Mouse (Mus musculus) forebrain, embryonic 14.5 days (tissue): Measurements from ENCODE around the gene Mdp1. TPM values are rescaled to one million over a fixed set of nuclear protein-coding genes. Genes with fewer than 3 reads are reported as not detected.

Source experiments
- ATAC-seq: fragments of 200-750 bp; cut with Nextera tagmentation; 2 replicates; pipeline ENCODE4 v1.8.0; 2017; ENCODE audit warnings: mild to moderate bottlenecking, moderate library complexity
- DNase-seq: peaks from one replicate; pipeline ENCODE4 v3.0.0-alpha.2; 2015; ENCODE audit warnings: low spot score
- H3K27ac ChIP-seq: fragments of 300-500 bp; sonication (generic); 2 replicates; pipeline ENCODE4 v1.5.1; 2014; ENCODE audit warnings: low read depth, mild to moderate bottlenecking, control low read depth, low read length, moderate library complexity
- H3K27me3 ChIP-seq: fragments of 300-500 bp; sonication (generic); replicated peaks from 2 replicates; pipeline ENCODE4 v1.6.1; 2014; ENCODE audit warnings: low read length, control low read depth, mixed read lengths; ENCODE audit not compliant: control insufficient read depth, insufficient read depth
- H3K36me3 ChIP-seq: fragments of 300-500 bp; sonication (generic); 2 replicates; pipeline ENCODE4 v1.6.1; 2014; ENCODE audit warnings: low read length, control low read depth; ENCODE audit not compliant: control insufficient read depth, insufficient read depth
- H3K4me1 ChIP-seq: fragments of 300-500 bp; sonication (generic); 2 replicates; pipeline ENCODE4 v1.6.1; 2014; ENCODE audit warnings: antibody characterized with exemption, low read length, control low read depth; ENCODE audit not compliant: control insufficient read depth, insufficient read depth
- H3K4me2 ChIP-seq: fragments of 300-500 bp; sonication (generic); 2 replicates; pipeline ENCODE4 v1.6.1; 2014; ENCODE audit warnings: mild to moderate bottlenecking, control low read depth, low read length
- H3K4me3 ChIP-seq: fragments of 300-500 bp; sonication (generic); 2 replicates; pipeline ENCODE4 v1.5.1; 2014; ENCODE audit warnings: low read depth, low read length, control low read depth
- H3K9ac ChIP-seq: fragments of 300-500 bp; sonication (generic); 2 replicates; pipeline ENCODE4 v1.6.1; 2014; ENCODE audit warnings: mild to moderate bottlenecking, low read length, control low read depth, moderate library complexity
- H3K9me3 ChIP-seq: fragments of 300-500 bp; sonication (generic); replicated peaks from 2 replicates; pipeline ENCODE4 v1.6.1; 2016; ENCODE audit warnings: low read length, control low read depth, mixed read lengths; ENCODE audit not compliant: control insufficient read depth
- WGBS: fragments of 180-500 bp; shearing (Covaris S2); extraction: QIAGEN DNeasy Blood & Tissue Kit; methylation state at CpG from one replicate; pipeline ENCODE4 v1.1.7; 2014; 5-methylcytosine and 5-hydroxymethylcytosine counted together
- polyA plus RNA-seq: library from polyadenylated mRNA; unstranded; fragments of >200 nt; fragmentation: Nextera tagmentation; extraction: Ambion mirVana; gene quantifications from 2 replicates; pipeline ENCODE4 v1.2.1, GENCODE M21; 2014

Mdp1 gene
- polyA plus RNA-seq, 1 experiment from 2014 or later: 64.4 TPM

DNA sequence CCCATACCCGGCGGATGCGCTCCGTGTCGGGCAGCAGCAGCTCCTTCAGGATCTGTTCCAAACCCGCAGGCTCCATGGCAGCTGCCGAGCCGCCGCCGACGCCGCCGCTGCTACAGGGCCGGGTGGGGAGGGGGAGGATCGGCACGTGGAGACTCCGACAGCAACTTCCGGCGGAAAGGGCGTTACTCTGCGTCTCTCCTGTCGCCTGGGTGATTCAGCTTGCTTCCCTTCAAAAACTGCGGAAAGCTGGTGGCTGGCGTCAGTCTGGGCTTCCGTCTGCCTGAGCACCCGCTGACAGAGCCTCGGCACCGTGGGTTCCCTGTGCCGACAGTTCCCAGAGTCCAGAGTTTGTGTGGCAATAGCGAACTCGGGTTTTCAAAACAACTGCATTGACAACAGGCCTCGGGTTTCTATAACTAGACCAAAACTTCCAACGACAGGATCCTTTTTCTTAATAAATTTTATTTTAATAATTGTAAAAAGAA, 24.7 kb downstream of the Mdp1 start, which contains the start of gene Ipo4:
Gene Ipo4 (minus strand): TSS at position 435 of the 485 bp plus-strand sequence.
- ATAC-seq (peak; percentile 93), DNase-seq (peak; percentile 96)
- H3K27me3 ChIP-seq: no peaks in the 10 kb centered on the region
- H3K4me2 ChIP-seq: peak within 1 kb of the TSS; percentile 86
- H3K9me3 ChIP-seq: no peaks in the 10 kb centered on the region
- H3K4me3 ChIP-seq: peak within 1 kb of the TSS; percentile 58
- peaks cover 81% of the 10 kb centered on the region for H3K36me3 ChIP-seq
- H3K4me1 ChIP-seq: peaks cover 5% of the 10 kb centered on the region; the same call in 1 of the 2 replicates
- H3K27ac ChIP-seq: peak within 1 kb of the TSS; percentile 77
- WGBS: 2% methylated on average over 33 of the region's 33 CpGs
- H3K9ac ChIP-seq: peak within 1 kb of the TSS; percentile 70

DNA sequence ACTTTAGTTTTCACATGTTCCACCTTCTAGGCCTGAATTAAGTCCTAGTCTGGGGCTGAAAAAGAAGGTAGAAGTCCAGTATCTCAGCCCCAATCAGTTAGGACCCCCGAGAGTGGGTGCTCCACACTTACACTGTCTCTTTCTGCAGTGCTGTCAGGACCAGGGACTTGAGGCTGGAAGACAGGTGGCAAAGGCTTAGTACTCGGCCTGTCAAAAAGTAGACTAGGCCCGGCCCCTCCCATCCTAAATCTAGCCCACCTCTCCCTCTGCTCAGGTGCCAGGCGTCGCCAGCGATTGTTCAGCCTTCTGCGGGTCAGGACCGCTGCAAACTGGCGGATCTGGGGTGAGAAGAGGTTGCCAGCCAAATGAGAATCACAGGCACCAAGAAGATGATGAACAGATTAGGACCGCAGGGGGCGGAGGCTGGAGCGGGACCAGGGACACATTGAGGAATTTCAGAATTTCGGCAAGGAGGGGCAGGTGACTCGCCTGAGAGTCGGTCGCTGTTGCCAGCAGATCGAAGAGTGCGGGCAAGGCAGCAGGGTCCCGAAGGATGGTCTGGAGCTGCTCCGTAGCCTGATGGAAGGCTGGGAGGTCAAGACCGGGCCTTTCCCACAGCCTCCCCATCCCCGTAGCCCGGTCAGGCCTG, 25.3 kb downstream of the Mdp1 start:
- ATAC-seq: peak; percentile 32; the same call in 1 of the 2 replicates
- Histone ChIP-seq H3K9ac (peak overlapping the region; percentile 70), H3K36me3 (peaks cover 82% of the 10 kb centered on the region), H3K9me3 (no peaks in the 10 kb centered on the region), H3K4me2 (peak overlapping the region; percentile 86), H3K4me3 (peak overlapping the region; percentile 58), H3K27me3 (no peaks in the 10 kb centered on the region), H3K4me1 (peaks cover 5% of the 10 kb centered on the region; the same call in 1 of the 2 replicates), H3K27ac (peak overlapping the region; percentile 77)
- WGBS: 4% methylated on average over 23 of the region's 23 CpGs
- DNase-seq: peak; percentile 37

DNA sequence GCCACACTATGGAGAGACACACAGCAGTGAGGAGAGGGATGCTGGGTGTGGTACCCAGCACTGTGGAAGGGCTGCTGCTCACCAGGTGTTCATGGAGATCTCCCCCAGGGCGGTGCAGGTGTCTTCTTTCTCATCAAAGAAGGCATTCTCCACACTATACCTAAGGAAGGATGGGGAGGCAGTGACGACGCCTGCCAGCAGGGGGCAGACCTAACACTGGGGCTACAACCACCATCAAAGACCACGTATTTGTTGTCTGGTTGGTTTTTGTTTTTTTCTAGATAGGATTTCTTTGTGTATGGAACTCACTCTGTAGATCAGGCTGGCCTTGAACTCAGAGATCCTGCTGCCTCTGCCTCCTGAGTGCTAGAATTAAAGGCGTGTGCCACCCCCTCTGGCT, 31.0 kb downstream of the Mdp1 start:
- Histone ChIP-seq H3K9ac (no peak overlapping the region), H3K4me1 (no peaks in the 10 kb centered on the region), H3K27ac (no peak overlapping the region), H3K4me3 (no peak overlapping the region), H3K27me3 (no peaks in the 10 kb centered on the region), H3K9me3 (no peaks in the 10 kb centered on the region), H3K4me2 (no peak overlapping the region), H3K36me3 (peaks cover 97% of the 10 kb centered on the region)
- no peak for ATAC-seq
- WGBS: 62% methylated on average over 5 of the region's 5 CpGs
- DNase-seq: no peak

DNA sequence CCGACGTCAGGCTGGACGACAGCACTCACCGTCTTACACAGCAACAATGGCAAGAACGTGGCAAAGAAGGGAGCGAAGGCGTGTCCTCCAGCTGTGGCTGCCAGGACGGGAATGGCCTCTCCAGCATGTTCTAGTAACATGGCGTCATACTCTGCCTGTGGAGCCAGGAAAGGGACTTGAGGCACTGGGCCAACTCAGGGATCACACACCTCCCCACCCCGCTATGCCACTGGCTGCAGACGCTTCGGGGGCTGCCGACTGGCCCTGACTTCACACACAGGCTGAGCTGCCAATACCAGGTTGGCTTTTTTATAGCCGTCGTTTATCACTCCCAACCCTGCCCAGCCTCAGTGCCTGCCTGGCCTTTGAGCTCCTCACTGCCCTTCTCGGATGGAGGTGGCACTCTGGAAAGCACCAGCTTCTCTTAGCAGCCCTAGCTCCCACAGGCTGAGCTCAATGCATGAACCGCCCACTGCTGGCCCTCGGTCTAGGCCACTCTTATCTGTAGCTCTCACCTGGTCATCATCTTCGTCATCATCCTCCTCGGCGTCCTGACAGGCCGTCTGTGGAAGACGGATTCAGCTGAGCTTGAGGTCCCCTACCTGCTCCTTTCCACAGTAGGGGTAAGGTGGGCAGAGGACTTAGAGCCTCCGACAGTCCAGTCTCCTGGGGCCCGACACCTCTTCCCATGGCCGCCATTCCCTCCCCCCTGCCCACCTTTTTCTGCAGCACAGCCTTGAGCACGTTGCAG, 32.1 kb downstream of the Mdp1 start:
- Histone ChIP-seq H3K36me3 (peaks cover 94% of the 10 kb centered on the region), H3K27ac (no peak overlapping the region), H3K9ac (no peak overlapping the region), H3K4me2 (no peak overlapping the region), H3K4me3 (no peak overlapping the region), H3K27me3 (no peaks in the 10 kb centered on the region), H3K9me3 (no peaks in the 10 kb centered on the region), H3K4me1 (no peaks in the 10 kb centered on the region)
- 92% methylated on average over 27 of the region's 27 CpGs for WGBS
- no peak for DNase-seq
- ATAC-seq: no peak

DNA sequence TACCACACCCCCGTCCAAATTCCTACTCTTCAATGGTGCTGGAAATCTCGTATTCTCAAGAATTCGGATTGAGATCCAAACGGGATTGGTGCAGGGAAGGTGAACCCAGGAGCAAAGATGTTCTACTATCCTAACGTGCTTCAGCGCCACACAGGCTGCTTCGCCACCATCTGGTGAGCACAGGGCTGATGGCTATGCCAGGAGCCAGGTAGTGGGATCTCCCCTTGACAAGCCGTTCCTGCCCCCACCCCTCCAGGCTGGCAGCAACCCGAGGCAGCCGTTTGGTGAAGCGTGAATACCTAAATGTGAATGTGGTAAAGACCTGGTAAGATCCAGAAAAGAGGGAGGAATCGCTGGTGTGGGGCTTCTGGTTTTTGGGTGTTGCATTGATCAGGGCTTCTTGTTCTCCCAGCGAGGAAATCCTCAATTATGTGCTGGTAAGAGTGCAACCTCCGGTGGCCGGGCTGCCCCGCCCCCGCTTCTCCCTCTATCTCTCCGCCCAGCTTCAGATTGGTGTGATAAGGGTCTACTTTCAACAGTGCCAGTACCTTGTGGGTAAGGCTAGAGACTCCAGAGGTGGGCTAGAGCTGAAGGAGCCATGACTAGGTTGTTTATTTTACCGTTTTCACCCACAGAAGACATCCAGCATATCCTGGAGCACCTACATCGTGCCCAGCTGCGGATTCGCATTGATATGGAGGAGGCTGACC, 41.7 kb downstream of the Mdp1 start:
- H3K4me2 ChIP-seq: peak overlapping the region; percentile 31
- 55% methylated on average over 22 of the region's 22 CpGs for WGBS
- peak; percentile 54; the same call in 1 of the 2 replicates for ATAC-seq
- peak overlapping the region; percentile 17; the same call in 1 of the 2 replicates for H3K9ac ChIP-seq
- peak overlapping the region; percentile 13; the same call in 1 of the 2 replicates for H3K4me3 ChIP-seq
- H3K27me3 ChIP-seq: no peaks in the 10 kb centered on the region
- H3K27ac ChIP-seq: 0 out of 2 replicates have a peak overlapping the region, but pooled peaks have one; percentile 14
- H3K9me3 ChIP-seq: no peaks in the 10 kb centered on the region
- no peak for DNase-seq
- 0 out of 2 replicates have a peak, but pooled peaks cover under 1% of the 10 kb centered on the region for H3K36me3 ChIP-seq
- no peaks in the 10 kb centered on the region for H3K4me1 ChIP-seq

DNA sequence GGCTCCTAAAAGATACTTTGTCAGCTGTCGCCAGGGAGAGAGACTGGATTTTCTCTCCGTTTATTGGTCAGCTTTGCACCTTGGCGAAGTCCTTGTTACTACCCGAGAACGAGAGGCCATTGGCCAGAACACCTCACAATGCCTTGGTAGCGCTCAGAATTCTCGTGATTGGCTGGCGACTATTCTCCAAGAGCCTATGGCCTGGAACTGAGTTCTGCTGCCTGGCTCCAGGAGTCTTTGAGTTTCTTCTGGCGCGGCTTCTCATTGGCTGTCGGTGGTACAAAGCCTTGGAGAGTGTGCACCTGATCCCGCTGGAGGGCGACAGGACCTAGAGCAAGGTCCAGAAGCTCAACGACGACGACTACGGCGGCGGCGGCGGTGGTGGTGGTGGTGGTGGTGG, 42.5 kb downstream of the Mdp1 start, which contains the start of gene Rec8:
Gene Rec8 (plus strand): TSS at position 216 of the 400 bp plus-strand sequence.
- WGBS: 25% methylated on average over 21 of the region's 21 CpGs
- Histone ChIP-seq H3K4me2 (peak within 1 kb of the TSS; percentile 31), H3K27me3 (no peaks in the 10 kb centered on the region), H3K9ac (peak within 1 kb of the TSS; percentile 17; the same call in 1 of the 2 replicates), H3K36me3 (no peaks in the 10 kb centered on the region), H3K9me3 (no peaks in the 10 kb centered on the region), H3K4me3 (peak within 1 kb of the TSS; percentile 13; the same call in 1 of the 2 replicates), H3K27ac (0 out of 2 replicates have a peak within 1 kb of the TSS, but pooled peaks have one; percentile 14), H3K4me1 (no peaks in the 10 kb centered on the region)
- ATAC-seq: peak; percentile 62
- DNase-seq: peak; percentile 61

DNA sequence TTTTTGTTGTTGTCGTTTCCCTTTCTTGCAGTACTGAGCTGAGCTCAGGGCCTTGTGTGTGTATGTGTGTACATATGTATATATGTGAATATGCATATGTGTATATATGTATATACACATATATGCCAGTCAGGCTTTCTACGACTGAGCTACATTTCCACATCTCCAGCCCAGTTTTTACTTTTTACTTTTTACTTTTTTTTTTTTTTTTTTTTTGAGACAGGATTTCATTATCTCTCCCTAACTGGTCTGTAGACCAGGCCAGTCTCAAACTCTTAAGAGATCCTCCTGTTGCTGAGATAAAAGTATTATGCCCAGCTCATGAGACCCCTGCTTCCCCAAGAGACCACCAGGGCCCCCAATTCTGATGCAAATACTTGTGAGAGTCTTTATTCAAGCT, 43.5 kb downstream of the Mdp1 start:
- no peak overlapping the region for H3K4me2 ChIP-seq
- ATAC-seq (no peak), DNase-seq (no peak)
- WGBS: 84% methylated on average over 2 of the region's 2 CpGs
- no peaks in the 10 kb centered on the region for H3K27me3 ChIP-seq
- H3K4me1 ChIP-seq: no peaks in the 10 kb centered on the region
- no peaks in the 10 kb centered on the region for H3K36me3 ChIP-seq
- no peak overlapping the region for H3K9ac ChIP-seq
- no peaks in the 10 kb centered on the region for H3K9me3 ChIP-seq
- no peak overlapping the region for H3K27ac ChIP-seq
- H3K4me3 ChIP-seq: no peak overlapping the region

DNA sequence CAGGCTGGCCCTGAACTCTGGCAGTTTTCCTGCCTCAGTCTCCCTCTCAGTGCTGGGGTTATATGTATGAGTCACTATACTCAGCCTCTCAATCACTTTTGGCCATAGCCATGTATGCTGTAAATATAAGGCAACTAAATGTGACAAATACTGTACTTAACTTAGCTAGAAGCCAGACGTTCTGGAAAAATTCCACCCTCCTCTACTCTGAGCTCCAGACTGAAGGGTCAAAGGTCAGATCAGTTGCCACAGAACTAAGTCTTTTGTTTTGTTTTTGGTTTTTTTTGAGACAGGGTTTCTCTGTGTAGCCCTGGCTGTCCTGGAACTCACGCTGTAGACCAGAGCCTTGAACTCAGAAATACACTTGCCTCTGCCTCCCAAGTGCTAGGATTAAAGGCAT, 44.4 kb downstream of the Mdp1 start:
- Histone ChIP-seq H3K36me3 (no peaks in the 10 kb centered on the region), H3K4me1 (no peaks in the 10 kb centered on the region), H3K9me3 (no peaks in the 10 kb centered on the region), H3K9ac (no peak overlapping the region), H3K4me3 (no peak overlapping the region), H3K27ac (no peak overlapping the region), H3K4me2 (no peak overlapping the region), H3K27me3 (no peaks in the 10 kb centered on the region)
- WGBS: 55% methylated on average over 2 of the region's 2 CpGs
- DNase-seq: no peak
- no peak for ATAC-seq
